Mouse (Mus musculus) liver, adult 10 weeks (tissue): Measurements from ENCODE around the gene Lcmt1. TPM values are rescaled to one million over a fixed set of nuclear protein-coding genes. Genes with fewer than 3 reads are reported as not detected.

Source experiments
- polyA plus RNA-seq: library from polyadenylated mRNA; stranded (reverse); fragments of 350-450 nt; fragmentation: Illumina TruSeq; extraction: RNeasy Lipid Tissue Mini Kit (QIAGEN cat#74804); gene quantifications from one replicate; pipeline ENCODE4 v1.2.3, GENCODE M21; 2014; ENCODE audit warnings: low read depth, low replicate concordance

Lcmt1 gene
- polyA plus RNA-seq: 16.4 TPM

GRCm38 (mm10) chr7:123369759-123370481 is at the start of gene Lcmt1, which contains the start of gene Arhgap17:
Lcmt1 (plus strand) TSS chr7:123369784.
Arhgap17 (minus strand) TSS chr7:123369915.

GRCm38 (mm10) chr7:123462070-123462501 is 92.5 kb downstream of the Lcmt1 start, which contains the start of gene Aqp8:
Aqp8 (plus strand) TSS chr7:123462291.

Other genes starting within 250 kb of the Lcmt1 start
- gene Tnrc6a, start 245.9 kb upstream of the Lcmt1 start, polyA plus RNA-seq: 23.9 TPM
- not detected for gene Slc5a11, start 155.0 kb upstream of the Lcmt1 start, polyA plus RNA-seq
- gene Arhgap17, start 131 bp downstream of the Lcmt1 start, polyA plus RNA-seq: 5.5 TPM
- gene Aqp8, start 92.5 kb downstream of the Lcmt1 start, polyA plus RNA-seq: 58.6 TPM
- gene Zkscan2, start 130.7 kb downstream of the Lcmt1 start, polyA plus RNA-seq: 0.11 TPM